Mouse (Mus musculus): ENCODE data around the gene Armh4. TPM values are rescaled to one million over a fixed set of nuclear protein-coding genes. Genes with fewer than 3 reads are reported as not detected.
"Not testable (repeated sequence)": the region's sequence is repeated elsewhere in the genome, so short reads cannot be mapped to it uniquely, and the experiment has no call there.

Armh4 gene
- polyA plus RNA-seq, 1 experiment = 6.4 TPM

GRCm38 (mm10) chr14:49793948-49794347 is 10.8 kb upstream of the Armh4 start:
- H3K4me3 ChIP-seq (ENCODE audit: insufficient read depth, low read depth, low read length) = no peak overlapping the region
- no peaks in the 10 kb centered on the region for H3K36me3 ChIP-seq (ENCODE audit: control insufficient read depth, insufficient read depth, low read length)
- H3K4me1 ChIP-seq (ENCODE audit: control insufficient read depth, insufficient read depth, low read length) = no peaks in the 10 kb centered on the region
- WGBS = 83% methylated on average over 4 of the region's 4 CpGs
- no peak overlapping the region for H3K27ac ChIP-seq (ENCODE audit: insufficient read depth, low read depth, low read length)
- TF ChIP-seq POLR2A (IDR thresholded peaks at IDR 0.05; ENCODE audit: low read depth, low read length) (no peak), CTCF (conservative IDR thresholded peaks at IDR 0.05; ENCODE audit: insufficient read depth, insufficient read length, low read depth, low read length) (no peak)
- no peak for DNase-seq
- H3K27me3 ChIP-seq (replicated peaks; ENCODE audit: control insufficient read depth, insufficient read depth, low read length) = no peaks in the 10 kb centered on the region

- Histone ChIP-seq H3K36me3 (ENCODE audit: control insufficient read depth, insufficient read depth, low read length) (no peaks in the 10 kb centered on the region), H3K27ac (ENCODE audit: insufficient read depth, low read depth, low read length) (no peak overlapping the region), H3K27me3 (replicated peaks; ENCODE audit: control insufficient read depth, insufficient read depth, low read length) (no peaks in the 10 kb centered on the region), H3K4me1 (ENCODE audit: control insufficient read depth, insufficient read depth, low read length) (no peaks in the 10 kb centered on the region), H3K4me3 (ENCODE audit: insufficient read depth, low read depth, low read length) (no peak overlapping the region)
- no peak for DNase-seq
- no peak for TF ChIP-seq CTCF (conservative IDR thresholded peaks at IDR 0.05; ENCODE audit: insufficient read depth, insufficient read length, low read depth, low read length)
- TF ChIP-seq POLR2A (IDR thresholded peaks at IDR 0.05; ENCODE audit: low read depth, low read length) = no peak
- WGBS = 66% methylated on average over 4 of the region's 4 CpGs
Measured at GRCm38 (mm10) chr14:49790542-49790941, 7.4 kb upstream of the Armh4 start.

GRCm38 (mm10) chr14:49785793-49786192 is 2.6 kb upstream of the Armh4 start:
- Histone ChIP-seq H3K27ac (ENCODE audit: insufficient read depth, low read depth, low read length) (no peak overlapping the region), H3K27me3 (replicated peaks; ENCODE audit: control insufficient read depth, insufficient read depth, low read length) (no peaks in the 10 kb centered on the region), H3K36me3 (ENCODE audit: control insufficient read depth, insufficient read depth, low read length) (no peaks in the 10 kb centered on the region), H3K4me3 (ENCODE audit: insufficient read depth, low read depth, low read length) (no peak overlapping the region), H3K4me1 (ENCODE audit: control insufficient read depth, insufficient read depth, low read length) (no peaks in the 10 kb centered on the region)
- WGBS = 51% methylated on average over 2 of the region's 2 CpGs
- DNase-seq = peak; percentile 67
- TF ChIP-seq CTCF (conservative IDR thresholded peaks at IDR 0.05; ENCODE audit: insufficient read depth, insufficient read length, low read depth, low read length) (peak; percentile 56), POLR2A (IDR thresholded peaks at IDR 0.05; ENCODE audit: low read depth, low read length) (no peak)

- Histone ChIP-seq H3K4me3 (ENCODE audit: insufficient read depth, low read depth, low read length) (no peak overlapping the region), H3K4me1 (ENCODE audit: control insufficient read depth, insufficient read depth, low read length) (no peaks in the 10 kb centered on the region), H3K36me3 (ENCODE audit: control insufficient read depth, insufficient read depth, low read length) (no peaks in the 10 kb centered on the region), H3K27me3 (replicated peaks; ENCODE audit: control insufficient read depth, insufficient read depth, low read length) (no peaks in the 10 kb centered on the region), H3K27ac (ENCODE audit: insufficient read depth, low read depth, low read length) (no peak overlapping the region)
- no peak for TF ChIP-seq CTCF (conservative IDR thresholded peaks at IDR 0.05; ENCODE audit: insufficient read depth, insufficient read length, low read depth, low read length)
- TF ChIP-seq POLR2A (IDR thresholded peaks at IDR 0.05; ENCODE audit: low read depth, low read length) = no peak
- WGBS = 82% methylated on average over 4 of the region's 4 CpGs
- DNase-seq = no peak
Measured at GRCm38 (mm10) chr14:49783866-49784265, 683 bp upstream of the Armh4 start.

- no peak for DNase-seq
Measured at GRCm38 (mm10) chr14:49780416-49780815, 2.8 kb downstream of the Armh4 start.

GRCm38 (mm10) chr14:49777539-49777938 is 5.6 kb downstream of the Armh4 start:
- DNase-seq; H3K27me3 ChIP-seq (replicated peaks; ENCODE audit: control insufficient read depth, insufficient read depth, low read length); H3K4me3 ChIP-seq (ENCODE audit: insufficient read depth, low read depth, low read length); H3K27ac ChIP-seq (ENCODE audit: insufficient read depth, low read depth, low read length); H3K36me3 ChIP-seq (ENCODE audit: control insufficient read depth, insufficient read depth, low read length); H3K4me1 ChIP-seq (ENCODE audit: control insufficient read depth, insufficient read depth, low read length): not testable (repeated sequence)
- 85% methylated on average over 4 of the region's 4 CpGs for whole genome bisulfite sequencing

More at GRCm38 (mm10) chr14:49780416-49780815, 2.8 kb downstream of the Armh4 start:
- no peak for TF ChIP-seq POLR2A (IDR thresholded peaks at IDR 0.05; ENCODE audit: low read depth, low read length)
- no peak for TF ChIP-seq CTCF (conservative IDR thresholded peaks at IDR 0.05; ENCODE audit: insufficient read depth, insufficient read length, low read depth, low read length)
- Histone ChIP-seq H3K27ac (ENCODE audit: insufficient read depth, low read depth, low read length) (no peak overlapping the region), H3K4me3 (ENCODE audit: insufficient read depth, low read depth, low read length) (no peak overlapping the region), H3K4me1 (ENCODE audit: control insufficient read depth, insufficient read depth, low read length) (no peaks in the 10 kb centered on the region), H3K27me3 (replicated peaks; ENCODE audit: control insufficient read depth, insufficient read depth, low read length) (no peaks in the 10 kb centered on the region), H3K36me3 (ENCODE audit: control insufficient read depth, insufficient read depth, low read length) (no peaks in the 10 kb centered on the region)
- 66% methylated on average over 4 of the region's 4 CpGs for WGBS

- Histone ChIP-seq H3K4me3 (ENCODE audit: insufficient read depth, low read depth, low read length) (no peak overlapping the region), H3K36me3 (ENCODE audit: control insufficient read depth, insufficient read depth, low read length) (no peaks in the 10 kb centered on the region), H3K27me3 (replicated peaks; ENCODE audit: control insufficient read depth, insufficient read depth, low read length) (no peaks in the 10 kb centered on the region), H3K4me1 (ENCODE audit: control insufficient read depth, insufficient read depth, low read length) (no peaks in the 10 kb centered on the region), H3K27ac (ENCODE audit: insufficient read depth, low read depth, low read length) (no peak overlapping the region)
- DNase-seq = no peak
- WGBS = 72% methylated on average over 1 of the region's 1 CpGs
- no peak for TF ChIP-seq POLR2A (IDR thresholded peaks at IDR 0.05; ENCODE audit: low read depth, low read length)
- TF ChIP-seq CTCF (conservative IDR thresholded peaks at IDR 0.05; ENCODE audit: insufficient read depth, insufficient read length, low read depth, low read length) = no peak
Measured at GRCm38 (mm10) chr14:49771746-49772145, 11.4 kb downstream of the Armh4 start.

- no peaks in the 10 kb centered on the region for H3K4me1 ChIP-seq (ENCODE audit: control insufficient read depth, insufficient read depth, low read length)
- no peak overlapping the region for H3K27ac ChIP-seq (ENCODE audit: insufficient read depth, low read depth, low read length)
- WGBS = 88% methylated on average over 4 of the region's 4 CpGs
- DNase-seq = no peak
- H3K27me3 ChIP-seq (replicated peaks; ENCODE audit: control insufficient read depth, insufficient read depth, low read length) = no peaks in the 10 kb centered on the region
- no peak for TF ChIP-seq POLR2A (IDR thresholded peaks at IDR 0.05; ENCODE audit: low read depth, low read length)
- no peak for TF ChIP-seq CTCF (conservative IDR thresholded peaks at IDR 0.05; ENCODE audit: insufficient read depth, insufficient read length, low read depth, low read length)
- H3K36me3 ChIP-seq (ENCODE audit: control insufficient read depth, insufficient read depth, low read length) = no peaks in the 10 kb centered on the region
- H3K4me3 ChIP-seq (ENCODE audit: insufficient read depth, low read depth, low read length) = no peak overlapping the region
Measured at GRCm38 (mm10) chr14:49766601-49767000, 16.6 kb downstream of the Armh4 start.

Measured in kidney, adult 2 months (tissue).